Mouse (Mus musculus) liver, postnatal 0 days (tissue): ENCODE measurements around the gene Mbtps1.

Experiments
- CTCF ChIP-seq: sonication (generic); IDR thresholded peaks from 2 replicates; pipeline ENCODE4 v1.5.1; 2016; ENCODE audit warnings: antibody characterized with exemption, low read depth
- EP300 ChIP-seq: IDR thresholded peaks from 2 replicates; pipeline ENCODE4 v1.6.1; 2016; ENCODE audit warnings: antibody characterized with exemption, low read depth, mild to moderate bottlenecking

DNA sequence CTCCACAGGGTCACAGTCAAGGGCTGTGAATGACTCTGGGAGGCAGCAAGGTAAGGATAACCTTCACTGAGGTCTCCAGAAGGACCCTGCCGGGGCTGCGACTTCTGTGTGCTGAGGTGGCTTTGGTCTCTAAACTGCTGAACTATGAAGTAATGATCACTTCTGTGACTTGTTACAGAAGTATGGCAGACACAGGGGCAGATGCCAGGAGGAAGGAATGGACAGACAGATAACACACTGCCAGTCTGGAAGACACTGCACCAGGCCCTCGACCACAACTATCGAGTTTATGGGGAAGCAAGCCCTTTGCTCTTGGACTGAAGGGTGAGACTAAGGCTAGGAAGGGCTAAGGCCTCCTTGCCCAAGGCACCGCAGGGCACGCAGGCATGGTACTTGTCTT lies 12.6 kb upstream of the Mbtps1 start:
- TF ChIP-seq EP300 (no peak), CTCF (no peak)
